Mouse (Mus musculus) MEL-GATA-1-ER (cell line): ENCODE results near the gene Emsy.

ENCODE experiments used
- DNase-seq: peaks from one replicate; pipeline ENCODE4 v3.0.0-alpha.2; 2012; ENCODE audit warnings: low read depth; ENCODE audit errors: extremely low read depth

Emsy gene

GRCm38 (mm10) chr7:98656531-98657221 lies at the start of gene Emsy:
Gene Emsy, minus strand, starts transcription at chr7:98656783.
- DNase-seq: peak; percentile 97

GRCm38 (mm10) chr7:98704276-98704675 lies 47.7 kb upstream of the Emsy start:
- DNase-seq: no peak

GRCm38 (mm10) chr7:98703365-98703881 lies 46.8 kb upstream of the Emsy start:
- no peak for DNase-seq

GRCm38 (mm10) chr7:98702283-98703240 lies 46.0 kb upstream of the Emsy start, which contains the start of gene Thap12:
Gene Thap12, plus strand, starts transcription at chr7:98703103.
- DNase-seq: peak; percentile 87

- no peak for DNase-seq
These were observed 45.2 kb upstream of the Emsy start for GRCm38 (mm10) chr7:98701771-98702170.

GRCm38 (mm10) chr7:98698590-98698989 lies 42.0 kb upstream of the Emsy start:
- DNase-seq: no peak

- DNase-seq: no peak
These were observed 41.5 kb upstream of the Emsy start for GRCm38 (mm10) chr7:98698041-98698440.

- no peak for DNase-seq
These were observed 40.9 kb upstream of the Emsy start for GRCm38 (mm10) chr7:98697496-98697895.

GRCm38 (mm10) chr7:98694046-98694445 lies 37.5 kb upstream of the Emsy start:
- peak; percentile 87 for DNase-seq

GRCm38 (mm10) chr7:98692761-98693546 lies 36.4 kb upstream of the Emsy start:
- no peak for DNase-seq

- peak; percentile 59 for DNase-seq
These were observed 34.2 kb upstream of the Emsy start for GRCm38 (mm10) chr7:98690831-98691230.

- DNase-seq: no peak
These were observed 33.5 kb upstream of the Emsy start for GRCm38 (mm10) chr7:98690126-98690525.

- DNase-seq: no peak
These were observed 29.3 kb upstream of the Emsy start for GRCm38 (mm10) chr7:98685895-98686294.

- no peak for DNase-seq
These were observed 26.2 kb upstream of the Emsy start for GRCm38 (mm10) chr7:98682821-98683220.

GRCm38 (mm10) chr7:98680691-98681090 lies 24.1 kb upstream of the Emsy start:
- no peak for DNase-seq

GRCm38 (mm10) chr7:98678441-98678840 lies 21.9 kb upstream of the Emsy start:
- DNase-seq: no peak

GRCm38 (mm10) chr7:98677511-98677910 lies 20.9 kb upstream of the Emsy start:
- no peak for DNase-seq

- no peak for DNase-seq
These were observed 17.8 kb upstream of the Emsy start for GRCm38 (mm10) chr7:98674344-98674743.

- no peak for DNase-seq
These were observed 15.8 kb upstream of the Emsy start for GRCm38 (mm10) chr7:98672241-98672955.

GRCm38 (mm10) chr7:98671416-98671815 lies 14.8 kb upstream of the Emsy start:
- no peak for DNase-seq

- no peak for DNase-seq
These were observed 14.2 kb upstream of the Emsy start for GRCm38 (mm10) chr7:98670831-98671230.
